Mouse (Mus musculus) ES-Bruce4 (cell line): ENCODE results near the gene Hfe2.

Experiments
- CTCF ChIP-seq: IDR thresholded peaks from one replicate; pipeline ENCODE4 v1.8.1; 2011; ENCODE audit warnings: low read depth, low read length
- EP300 ChIP-seq: IDR thresholded peaks from 2 replicates; pipeline ENCODE4 v1.6.1; 2011; ENCODE audit warnings: low read depth, low read length; ENCODE audit not compliant: insufficient read depth
- POLR2A ChIP-seq: IDR thresholded peaks from one replicate; pipeline ENCODE4 v1.8.1; 2011; ENCODE audit warnings: low read length; ENCODE audit not compliant: insufficient read depth

DNA sequence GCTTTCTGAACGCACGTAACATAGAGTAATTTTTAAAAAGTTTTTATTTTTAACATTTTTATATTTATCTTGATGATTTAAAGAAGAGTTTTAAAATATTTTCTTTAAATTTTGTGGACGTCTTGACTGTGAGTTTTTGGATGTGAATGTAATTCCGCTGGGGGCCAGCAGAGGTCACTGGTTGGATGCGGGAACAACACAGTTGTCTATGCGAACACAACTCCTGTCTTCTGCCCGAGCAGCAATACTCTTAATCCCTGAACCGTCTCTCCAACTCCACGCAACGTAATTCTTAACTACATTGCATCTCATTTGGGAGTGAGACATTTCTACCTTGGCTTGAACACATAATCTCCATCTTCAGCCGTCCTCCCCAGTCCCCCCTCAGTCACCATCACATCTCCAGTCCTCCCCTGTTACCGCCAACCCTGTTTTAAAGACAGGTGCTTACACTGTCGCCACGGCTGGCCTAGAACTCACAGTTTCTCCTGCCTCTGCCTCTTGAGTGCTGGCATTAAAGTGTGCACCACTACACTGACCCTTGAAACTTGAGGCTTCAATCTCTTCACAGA lies 22.5 kb downstream of the Hfe2 start:
- peak; percentile 75 for TF ChIP-seq CTCF
- no peak for TF ChIP-seq EP300
- TF ChIP-seq POLR2A: no peak
